Mouse (Mus musculus) left cerebral cortex, adult 9 months (tissue): ENCODE measurements around the gene Slc35b4.

Experiments
- DNase-seq, 2 experiments: peaks; one replicate each; pipeline ENCODE4 v3.0.0; 2022; ENCODE audit warnings: low spot score in 2 of 2

Gene Slc35b4

DNA sequence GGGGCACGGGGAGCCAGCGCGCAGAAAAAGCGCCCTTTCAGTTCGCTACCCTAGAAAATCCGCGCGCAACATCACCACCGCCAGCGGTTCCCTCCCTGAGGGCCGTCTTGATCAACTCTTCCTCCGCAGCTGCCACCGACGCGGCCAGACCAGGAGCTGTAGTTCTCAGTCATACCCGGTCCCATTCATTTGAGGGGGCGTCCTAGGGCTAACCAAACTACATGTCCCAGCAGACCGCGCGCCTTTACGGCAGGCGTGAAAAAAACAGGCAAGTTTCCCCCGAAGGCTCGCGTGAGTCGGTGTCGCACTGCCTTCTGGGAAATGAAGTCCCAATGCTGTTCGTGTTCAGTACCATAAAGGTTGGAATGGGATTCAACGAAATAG lies at the start of gene Slc35b4:
TSS of gene Slc35b4 (minus strand) at position 248 of the 384 bp plus-strand sequence.
- DNase-seq = peak; percentile 92 to 97

DNA sequence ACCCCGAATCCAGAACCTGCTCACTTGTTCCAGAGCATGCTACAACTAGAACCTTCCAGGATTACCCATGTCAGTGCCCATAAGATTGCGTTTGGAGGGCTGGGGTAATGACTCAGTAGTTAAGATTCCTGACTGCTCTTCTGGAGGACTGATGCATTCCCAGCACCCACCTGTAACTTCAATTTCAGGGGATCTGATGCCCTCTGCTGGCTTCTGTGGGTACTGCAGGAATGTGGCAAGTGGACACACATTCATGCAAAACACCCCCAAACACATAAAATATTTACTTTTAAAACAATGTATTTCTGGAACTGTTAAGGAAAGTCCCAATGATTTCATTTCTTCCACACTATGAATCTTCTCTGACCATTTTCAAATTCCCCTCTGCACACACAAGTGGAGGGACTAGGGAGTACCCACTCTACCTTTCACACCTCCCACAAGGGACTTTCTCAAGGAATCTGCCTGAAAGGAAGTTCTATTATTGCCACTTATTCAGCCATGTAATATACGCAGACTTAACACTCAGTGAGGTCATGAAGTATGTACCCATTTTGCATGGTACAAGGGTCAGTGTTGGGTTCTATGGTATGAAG lies 48.2 kb upstream of the Slc35b4 start:
- DNase-seq = no peak

DNA sequence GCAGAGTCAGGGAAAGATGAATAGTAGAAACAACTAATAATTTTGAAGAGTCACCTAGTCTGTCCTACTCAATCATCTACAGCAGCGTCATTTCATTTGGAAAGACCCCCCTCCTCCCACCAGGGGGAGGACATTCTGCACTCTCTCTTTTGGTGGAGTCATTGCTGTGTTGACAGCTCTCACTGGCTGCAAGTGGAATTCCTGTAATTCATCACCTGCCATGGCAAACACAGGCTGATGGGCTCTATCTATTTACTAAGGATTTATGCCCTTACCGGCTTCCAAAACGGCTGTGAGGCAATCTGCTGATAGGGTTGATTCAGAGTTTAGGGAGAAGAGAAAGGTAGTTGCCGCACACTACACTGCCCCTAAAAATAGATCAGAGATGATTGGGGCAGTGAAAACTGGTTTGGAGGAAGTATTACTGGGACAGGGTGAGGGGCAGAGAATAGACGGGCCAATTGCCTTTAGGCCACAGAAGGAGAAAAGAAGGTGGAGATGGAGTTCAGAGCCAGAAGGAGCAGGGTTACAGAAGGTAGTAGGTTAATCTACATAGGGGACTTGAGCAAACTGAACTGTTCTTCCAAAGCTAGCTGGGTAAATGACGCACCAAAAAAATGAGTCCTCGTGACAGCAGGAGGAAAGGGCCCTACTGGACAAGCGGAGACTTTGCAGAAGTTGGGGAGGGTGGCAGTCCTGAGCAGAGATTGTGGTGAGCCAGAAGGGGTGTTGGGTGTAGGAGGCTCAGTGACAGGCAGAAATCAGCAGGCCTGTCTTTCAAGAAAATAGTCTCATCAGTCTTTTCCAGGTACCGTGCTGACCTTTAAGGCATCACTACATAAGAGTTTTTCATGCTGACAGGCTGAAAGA lies 39.8 kb upstream of the Slc35b4 start:
- DNase-seq = no peak

DNA sequence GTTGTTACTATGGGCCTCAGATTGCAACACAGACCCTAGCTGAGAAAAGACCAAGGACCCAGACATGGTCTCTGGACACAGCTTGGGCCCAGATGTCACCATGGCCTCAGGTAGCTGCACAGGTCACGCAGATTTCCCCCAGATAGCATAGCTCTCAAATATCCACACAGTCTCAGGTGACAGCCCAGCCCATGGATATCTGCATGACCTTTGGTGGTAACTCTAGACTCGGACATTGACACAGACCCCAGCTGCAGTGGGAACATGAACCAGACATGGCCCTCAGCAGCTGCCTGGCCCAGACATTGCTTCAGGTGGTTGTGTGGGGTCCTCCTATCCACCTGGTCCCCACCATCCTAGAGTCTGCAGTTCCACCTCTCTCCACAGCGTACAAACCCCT lies 28.8 kb upstream of the Slc35b4 start:
- DNase-seq = no peak

DNA sequence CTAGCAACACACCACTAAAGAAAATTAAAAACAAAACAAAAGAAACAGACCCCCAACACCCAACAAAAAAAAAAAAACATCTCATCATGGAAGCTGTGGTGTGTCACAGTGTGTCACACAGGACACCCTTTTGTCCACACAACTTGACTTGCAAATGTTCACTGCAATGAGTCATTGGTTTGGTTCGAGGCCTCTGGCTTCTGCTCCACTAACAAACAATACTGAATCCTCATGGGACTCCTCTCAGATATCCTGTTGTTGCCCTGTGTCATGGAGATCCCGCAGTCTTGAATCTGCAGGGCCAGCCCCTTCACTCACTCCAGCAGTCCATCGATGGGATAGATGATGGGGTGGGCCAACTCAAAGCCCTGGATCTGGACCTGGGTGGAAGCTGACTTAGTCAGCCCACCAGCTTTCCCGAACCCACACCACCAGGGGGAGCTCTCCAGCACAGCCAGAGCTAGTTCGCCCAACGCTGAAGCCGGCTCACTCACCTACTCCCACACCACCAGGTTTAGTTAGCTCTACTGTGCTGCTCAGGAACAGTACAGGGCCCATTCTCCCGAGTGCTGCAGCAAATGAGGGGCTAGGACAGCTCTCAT lies 28.2 kb upstream of the Slc35b4 start:
- peak in 1 of 2 experiments; percentile 34 for DNase-seq

DNA sequence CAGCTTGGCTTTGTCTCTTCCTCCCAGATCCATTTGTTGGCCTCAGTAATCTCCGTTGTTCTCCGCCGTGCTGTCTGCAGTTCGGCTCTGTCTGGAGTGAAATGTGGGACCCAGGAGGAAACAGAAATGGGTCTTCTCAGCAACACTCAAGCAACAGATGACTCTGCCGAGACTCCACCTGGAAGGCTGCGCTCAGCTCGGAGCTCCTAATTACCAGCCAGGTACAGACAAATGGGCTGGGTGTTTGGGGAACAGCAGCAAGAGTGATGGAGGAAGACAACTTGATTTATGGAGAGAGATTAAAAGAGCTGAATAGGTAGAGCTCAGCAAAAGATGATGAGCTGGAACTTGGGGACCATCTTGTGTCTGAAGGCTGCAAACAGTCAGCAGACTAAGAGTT lies 26.6 kb upstream of the Slc35b4 start:
- no peak for DNase-seq

DNA sequence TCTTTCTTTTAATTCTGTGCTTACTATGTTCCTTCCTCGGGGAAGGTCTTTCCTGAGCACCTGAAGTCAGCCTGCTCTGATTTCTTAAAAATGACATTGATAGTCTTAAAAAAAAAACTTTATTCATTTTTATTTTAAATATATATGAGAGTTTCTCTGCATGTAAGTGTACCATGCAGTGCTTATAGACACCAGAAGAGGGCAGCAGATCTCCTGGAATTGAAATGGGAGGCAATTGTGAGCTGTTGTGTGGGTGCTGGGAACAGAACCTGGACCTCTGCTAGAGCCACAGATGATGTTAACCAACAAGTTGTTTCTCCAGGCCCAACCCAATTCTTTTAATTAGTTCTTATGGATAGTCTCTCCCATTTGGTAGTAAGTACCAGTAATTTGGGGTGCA lies 18.1 kb upstream of the Slc35b4 start:
- no peak for DNase-seq

DNA sequence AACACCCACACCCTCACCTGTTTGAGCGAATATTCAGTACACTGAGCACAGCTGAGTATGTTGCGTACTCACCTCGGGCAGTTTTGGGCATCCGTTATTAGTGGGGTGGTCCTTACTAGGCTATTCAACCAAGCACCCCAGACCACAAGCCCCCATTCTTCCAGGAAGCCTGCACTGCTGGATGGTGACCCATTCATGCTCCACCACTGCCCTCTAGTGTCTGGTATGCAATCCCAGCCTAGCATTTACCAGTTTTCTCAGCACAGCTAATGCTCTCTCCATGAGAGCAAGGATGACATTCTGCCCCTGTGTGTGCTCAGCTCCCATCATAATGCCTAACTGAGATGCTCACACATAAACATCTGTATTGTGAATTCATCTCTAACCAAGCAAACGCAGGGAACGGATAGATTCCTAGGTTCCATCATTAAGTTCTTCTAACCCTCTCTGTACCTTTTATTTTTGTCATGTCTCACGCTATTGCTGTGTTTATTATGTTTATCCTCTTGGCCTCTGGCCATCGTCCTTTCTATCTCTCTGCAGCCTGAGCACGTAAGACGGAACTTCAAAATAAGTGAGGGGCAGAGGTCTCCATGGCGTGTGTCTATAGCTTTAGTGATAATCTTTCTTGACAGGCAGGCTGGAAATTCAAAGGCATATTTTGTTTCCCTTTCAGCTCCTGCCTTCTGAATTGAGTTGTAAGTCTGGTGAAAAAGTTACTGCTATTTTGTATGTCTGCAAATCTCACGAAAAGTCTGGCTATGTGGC lies 17.0 kb upstream of the Slc35b4 start:
- peak in 1 of 2 experiments; percentile 50 for DNase-seq

DNA sequence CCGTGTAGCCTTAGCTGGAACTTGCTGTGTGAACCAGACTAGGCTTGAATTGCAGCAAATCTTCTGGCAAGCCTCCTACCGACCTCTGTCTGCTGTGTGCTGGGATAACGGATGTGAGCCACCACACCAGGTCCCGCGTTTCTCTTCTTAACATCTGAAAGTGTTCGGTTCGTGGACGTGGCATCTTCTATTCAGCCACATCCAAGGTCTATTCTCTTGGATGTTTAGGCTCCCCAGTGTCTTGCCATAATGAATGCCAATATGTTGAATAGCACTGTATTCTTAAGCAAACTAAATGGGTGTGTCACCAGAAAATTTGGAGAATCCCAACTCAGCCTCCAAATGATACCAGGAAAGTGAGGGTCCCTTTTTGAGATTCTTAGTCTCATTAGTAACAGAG lies 14.5 kb upstream of the Slc35b4 start:
- DNase-seq = no peak

DNA sequence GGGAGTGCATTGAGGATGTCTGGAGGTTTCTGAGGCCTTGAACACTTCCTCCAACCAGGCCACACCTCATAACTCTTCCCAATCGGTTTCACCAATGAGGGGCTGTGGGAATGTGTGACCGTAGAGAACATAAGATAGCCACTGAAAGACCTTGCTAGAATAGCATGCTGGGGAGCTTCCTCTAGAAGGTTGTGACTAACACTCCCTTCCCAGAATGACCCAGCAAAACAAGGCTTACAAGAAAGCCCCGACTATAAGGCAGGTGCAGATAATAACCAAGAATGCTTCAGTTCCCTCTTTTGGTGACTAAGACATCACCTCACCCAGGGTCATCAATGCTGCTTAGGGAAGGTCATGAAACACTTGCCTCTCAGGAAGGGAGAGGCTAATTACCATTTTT lies 12.6 kb upstream of the Slc35b4 start:
- DNase-seq = no peak

DNA sequence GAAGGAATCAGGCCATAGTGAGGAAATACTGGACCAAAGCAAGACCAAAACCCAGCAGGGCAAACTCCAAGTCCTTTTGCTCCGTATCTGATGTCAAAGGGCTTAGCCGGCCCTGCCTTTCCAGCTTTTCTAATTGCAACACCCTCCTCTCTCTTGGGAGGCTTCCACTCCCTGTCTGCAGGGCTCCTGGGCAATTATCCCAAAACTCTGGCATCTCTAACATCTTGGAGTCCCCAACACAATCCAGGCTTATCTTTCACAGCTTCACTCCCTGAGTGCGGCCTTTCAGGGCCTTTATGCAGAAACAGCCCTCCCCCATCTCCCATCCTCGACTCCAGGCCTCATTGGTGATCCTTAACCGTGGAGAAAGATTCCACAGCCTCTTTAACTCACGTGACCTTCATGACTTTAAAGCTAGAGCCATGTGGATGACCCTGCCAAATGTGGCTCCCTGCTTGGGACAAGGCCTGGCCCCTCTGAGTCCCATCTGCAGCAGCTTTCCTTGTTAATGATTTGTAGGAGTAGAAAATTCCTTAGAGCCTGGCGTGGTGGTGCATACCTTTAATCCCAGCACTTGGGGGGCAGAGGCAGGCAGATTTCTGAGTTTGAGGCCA lies 11.2 kb upstream of the Slc35b4 start:
- DNase-seq = no peak

DNA sequence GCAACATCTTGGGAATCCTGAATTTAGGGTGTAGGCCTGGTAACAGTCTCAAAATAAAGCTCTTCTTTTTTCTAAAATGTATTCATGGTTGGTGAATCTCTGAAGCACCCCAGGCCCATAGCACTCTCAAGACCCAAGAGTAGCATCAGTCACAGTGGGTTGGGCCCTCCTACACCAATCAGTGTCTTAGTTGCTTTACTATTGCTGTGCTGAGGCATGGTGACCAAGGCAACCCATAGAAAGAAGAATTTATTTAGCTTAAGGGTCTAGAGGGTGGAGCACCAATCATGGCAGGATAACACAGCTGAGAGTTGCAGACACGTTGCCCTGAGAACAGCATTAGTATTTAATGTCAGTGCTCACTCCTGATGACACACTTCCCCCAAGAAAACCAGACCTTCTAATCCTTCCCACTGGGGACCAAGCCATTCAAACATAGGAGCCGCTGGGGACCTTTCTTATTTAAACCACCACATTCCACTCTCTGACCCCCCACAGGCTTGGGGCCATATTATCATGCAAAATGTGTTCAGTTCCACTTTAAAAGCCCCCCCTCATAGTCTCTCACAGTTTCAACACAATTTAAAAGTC lies 10.5 kb upstream of the Slc35b4 start:
- no peak for DNase-seq

DNA sequence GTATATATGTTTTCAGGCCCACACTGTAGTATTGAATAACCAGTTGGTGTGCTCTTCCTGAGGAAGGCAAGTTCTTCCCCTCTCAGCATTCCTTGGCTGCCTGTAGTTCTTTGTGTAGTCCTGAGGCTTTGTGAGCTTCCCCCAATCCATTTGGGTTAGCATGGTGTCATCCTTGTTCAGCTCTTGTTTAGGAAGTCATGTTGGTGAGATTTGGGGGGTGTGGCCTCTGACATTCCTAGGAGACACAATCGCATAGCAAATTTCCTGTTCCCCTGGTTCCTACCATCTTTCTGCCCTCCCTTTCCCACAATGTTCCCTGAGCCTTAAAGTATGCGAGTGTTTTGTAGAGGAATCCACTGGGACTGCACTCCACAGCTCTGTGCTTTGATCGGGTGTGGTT lies 6.4 kb upstream of the Slc35b4 start:
- DNase-seq = no peak

DNA sequence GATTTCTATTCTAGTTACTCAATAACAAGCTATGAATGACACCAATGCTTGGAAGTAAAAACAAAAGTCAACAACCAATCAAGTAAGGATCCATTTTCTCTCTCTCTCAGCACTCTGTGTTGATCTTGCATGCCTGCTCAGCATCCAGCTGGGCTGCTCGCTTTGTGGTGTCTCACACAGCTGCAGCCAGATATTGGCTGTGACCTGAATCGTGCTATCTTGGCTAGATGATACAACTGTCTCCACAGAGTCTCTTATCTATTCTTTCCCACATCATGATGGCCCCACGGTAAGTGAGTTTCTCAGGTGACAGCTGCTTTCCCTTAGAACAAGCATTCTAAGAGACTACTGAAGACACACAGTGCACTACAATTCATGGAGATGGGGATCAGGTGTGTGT lies 5.0 kb upstream of the Slc35b4 start:
- DNase-seq = no peak

DNA sequence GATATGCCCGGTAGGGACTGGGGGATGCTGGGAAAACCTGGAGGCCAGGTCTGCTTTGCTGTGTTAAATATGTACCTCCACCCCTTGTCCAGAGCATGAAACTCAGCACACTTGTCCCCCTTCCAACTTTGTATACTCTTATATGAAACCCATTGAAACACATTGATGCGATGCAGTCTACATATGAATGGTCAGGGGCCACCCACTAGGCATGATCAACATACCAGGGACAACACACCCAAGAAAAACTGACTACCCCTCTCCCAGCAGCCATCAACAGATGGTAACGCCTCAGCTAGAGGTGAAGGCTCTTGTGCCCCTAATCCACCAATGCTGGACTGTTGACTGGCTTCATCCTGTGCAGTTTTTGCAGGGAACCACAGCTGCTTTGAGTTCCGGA lies 3.0 kb upstream of the Slc35b4 start:
- DNase-seq = no peak

DNA sequence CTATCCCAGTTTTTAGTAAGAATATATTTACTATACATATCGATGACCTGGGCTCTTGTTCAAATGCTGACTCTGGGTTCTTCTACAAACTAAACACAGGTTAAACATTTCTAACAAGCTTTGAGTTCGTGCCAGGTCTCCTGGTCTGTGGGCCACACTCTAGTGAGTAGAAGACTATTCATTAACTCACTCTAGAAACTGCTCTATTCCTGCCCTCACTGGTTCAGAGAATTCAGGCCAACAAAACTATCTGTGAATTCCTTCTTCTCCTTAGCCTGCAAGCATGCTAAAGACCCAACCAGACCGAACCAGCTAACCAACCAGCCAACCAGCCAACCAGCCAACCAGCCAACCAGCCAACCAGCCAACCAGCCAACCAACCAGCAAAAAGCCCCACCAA lies 2.1 kb upstream of the Slc35b4 start:
- DNase-seq = no peak

DNA sequence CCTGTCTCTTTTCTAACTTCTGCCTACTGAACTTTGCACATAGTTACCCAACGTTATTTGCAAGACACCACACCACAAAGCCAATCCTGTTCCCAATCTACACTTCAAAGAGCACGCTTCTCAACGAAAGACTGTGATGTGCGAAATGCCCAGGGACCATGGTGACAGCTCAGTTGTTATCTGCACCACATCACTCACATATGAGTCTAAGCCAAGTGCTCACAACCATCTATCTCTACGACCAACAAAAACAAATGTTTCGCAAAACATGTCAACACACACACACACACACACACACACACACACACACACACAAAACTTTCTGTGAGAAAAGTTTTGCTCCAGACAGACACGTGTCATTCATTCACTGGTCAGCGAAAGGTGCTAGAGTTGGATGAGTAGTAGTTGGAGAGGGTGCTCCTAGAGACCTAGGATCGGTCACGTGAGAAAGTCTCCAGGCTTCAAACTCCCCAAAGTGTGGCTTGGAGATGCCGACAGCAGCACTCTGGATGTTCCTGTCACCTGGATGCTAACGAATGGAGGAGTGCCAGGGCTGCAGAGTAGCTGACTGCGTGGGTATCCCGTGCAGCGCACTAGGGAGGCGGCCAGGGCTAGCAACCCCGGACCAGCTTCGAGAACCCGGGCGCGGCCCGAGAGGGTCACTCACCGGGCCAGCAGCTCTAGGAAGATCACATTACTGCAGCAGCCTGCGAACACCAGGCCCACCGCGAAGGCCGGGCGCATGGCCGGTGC lies 624 bp downstream of the Slc35b4 start:
- no peak for DNase-seq

DNA sequence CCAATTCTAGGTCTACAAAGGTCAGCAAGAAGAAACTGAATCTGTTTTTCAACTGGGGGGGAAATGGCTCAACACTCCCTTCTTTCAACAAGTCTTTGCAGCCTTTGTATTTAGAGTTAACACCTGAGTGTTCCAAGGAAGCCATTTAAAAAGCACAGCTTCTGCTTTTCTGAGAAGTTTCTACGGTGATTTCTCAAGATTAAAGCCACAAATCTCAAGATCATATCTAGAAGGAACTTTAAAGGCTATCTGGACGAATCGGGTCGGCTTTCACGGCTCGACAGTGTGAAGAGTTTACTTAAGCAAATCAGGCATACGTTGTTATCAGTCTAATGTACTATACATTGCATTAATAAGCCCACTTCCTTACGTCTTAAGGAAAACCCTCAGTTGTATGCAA lies 2.2 kb downstream of the Slc35b4 start:
- DNase-seq = no peak

DNA sequence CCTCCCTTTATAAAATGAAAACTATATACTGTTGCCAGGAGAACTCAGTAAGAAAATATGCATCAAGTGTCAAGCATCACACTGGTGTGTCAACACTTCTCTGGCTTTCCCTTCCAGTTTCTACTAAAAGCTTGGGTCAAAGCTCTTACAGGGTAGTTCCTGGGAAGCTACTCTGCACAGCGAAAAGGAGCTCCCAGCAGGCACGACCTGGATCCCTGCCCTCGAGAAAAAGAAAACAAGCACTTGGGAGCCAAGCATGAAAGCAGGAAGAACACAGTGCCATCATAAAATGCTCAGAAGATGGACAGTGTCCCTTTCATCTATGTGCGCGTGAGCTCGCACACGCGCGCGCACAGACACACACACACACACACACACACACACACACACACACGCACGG lies 3.7 kb downstream of the Slc35b4 start:
- no peak for DNase-seq

DNA sequence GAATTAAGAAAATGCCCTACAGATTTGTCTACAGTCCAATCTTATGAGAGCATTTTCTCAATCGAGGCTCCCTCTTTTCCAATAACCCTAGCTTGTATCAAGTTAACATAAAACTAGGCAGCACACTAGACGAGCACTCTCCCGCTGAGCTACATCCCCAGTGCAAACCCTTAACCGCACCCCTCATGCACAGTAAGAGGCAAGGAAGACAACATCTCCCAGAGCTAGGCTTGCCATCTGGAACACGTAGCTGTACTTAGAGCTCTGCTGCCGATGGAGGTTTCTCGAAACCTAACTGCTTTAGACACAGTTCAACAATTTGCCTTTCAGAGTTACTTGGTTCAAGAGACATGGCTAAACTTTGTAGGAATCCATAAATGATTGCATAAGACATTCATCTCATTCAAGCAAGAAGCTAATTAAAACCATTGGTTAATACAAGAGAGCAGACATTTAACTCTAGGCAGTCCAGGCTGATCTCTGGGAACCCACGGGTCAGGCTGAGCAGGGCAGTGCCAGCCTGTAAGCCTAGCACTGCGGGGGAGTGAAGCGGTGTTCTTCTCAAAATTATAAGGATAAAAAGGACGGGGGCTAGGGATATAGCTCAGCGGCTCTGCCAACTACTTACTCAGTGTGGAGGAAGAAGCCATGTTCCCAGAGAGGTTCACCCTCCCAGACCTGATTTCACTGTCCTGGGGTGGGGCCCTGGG lies 5.0 kb downstream of the Slc35b4 start:
- no peak for DNase-seq
